Mouse (Mus musculus): ENCODE results near the gene Pdcd7. TPM values are rescaled to one million over a fixed set of nuclear protein-coding genes. Genes with fewer than 3 reads are reported as not detected.

The Pdcd7 gene
- total and polyA plus RNA-seq, 3 experiments: 22.8 to 34.5 TPM; not detected in 1

DNA sequence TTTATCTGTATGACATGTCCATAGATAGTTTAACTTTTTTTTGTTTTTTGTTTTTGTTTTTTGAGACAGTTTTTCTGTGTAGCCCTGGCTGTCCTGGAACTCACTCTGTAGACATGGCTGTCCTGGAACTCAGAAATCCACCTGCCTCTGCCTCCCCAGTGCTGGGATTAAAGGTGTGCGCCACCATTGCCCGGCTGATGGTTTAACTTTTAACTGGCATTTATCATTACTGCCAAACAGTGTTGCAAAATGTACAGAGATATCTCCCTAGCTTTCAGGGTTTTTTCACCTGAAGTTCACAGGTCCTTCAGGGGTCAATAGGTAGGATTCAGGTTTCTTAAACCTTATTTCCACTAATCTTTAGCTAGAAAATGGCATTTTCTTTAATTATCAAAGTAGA lies 48.8 kb upstream of the Pdcd7 start:
- TF ChIP-seq ELF1 (IDR thresholded peaks at IDR 0.05; ENCODE audit: low read depth, low read length): no peak
- TF ChIP-seq E2F4 (IDR thresholded peaks at IDR 0.05; ENCODE audit: borderline replicate concordance, low read depth, low read length): no peak
- TF ChIP-seq TAL1 (IDR thresholded peaks at IDR 0.05; ENCODE audit: low read length): no peak
- no peak for TF ChIP-seq BHLHE40 (IDR thresholded peaks at IDR 0.05; ENCODE audit: borderline replicate concordance, low read depth, low read length)
- no peak for TF ChIP-seq NRF1 (IDR thresholded peaks at IDR 0.05; ENCODE audit: insufficient read depth, low read depth, low read length, poor library complexity, severe bottlenecking)
- no peak for TF ChIP-seq POLR2A (IDR thresholded peaks at IDR 0.05; ENCODE audit: control insufficient read depth in 1 of 2, insufficient read depth in 1 of 2, low read depth in 1 of 2, low read length in 2 of 2, poor library complexity in 1 of 2)
- no peak for TF ChIP-seq RCOR1 (IDR thresholded peaks at IDR 0.05; ENCODE audit: low read depth, low read length)
- no peak for TF ChIP-seq USF2 (IDR thresholded peaks at IDR 0.05; ENCODE audit: borderline replicate concordance in 1 of 2, insufficient read depth in 1 of 2, low read depth in 1 of 2, low read length in 2 of 2)
- no peak for TF ChIP-seq MEF2A (IDR thresholded peaks at IDR 0.05; ENCODE audit: extremely low read depth, insufficient replicate concordance, low read depth, low read length, poor library complexity, severe bottlenecking)
- H3K4me1 ChIP-seq (ENCODE audit: control insufficient read depth in 1 of 2, insufficient read depth in 2 of 2, low read length in 2 of 2): peaks cover 9 to 14% of the 10 kb centered on the region in 2 experiments; a peak in 3 of 4 replicates
- H3K9me3 ChIP-seq (replicated peaks; ENCODE audit: insufficient read depth, low read length): no peaks in the 10 kb centered on the region
- H3K27ac ChIP-seq (ENCODE audit: control insufficient read depth, low read depth, low read length): no peak overlapping the region
- peaks cover 10 to 16% of the 10 kb centered on the region in 2 experiments for H3K36me3 ChIP-seq (ENCODE audit: control insufficient read depth in 1 of 2, insufficient read depth in 2 of 2, low read length in 2 of 2)
- DNase-seq (ENCODE audit: low read depth, low spot score): no peak
- H3K9ac ChIP-seq (ENCODE audit: control insufficient read depth, low read depth, low read length, poor library complexity, severe bottlenecking): no peak overlapping the region
- H3K79me2 ChIP-seq (ENCODE audit: control insufficient read depth, insufficient read depth, low read length, poor library complexity): peaks cover 16% of the 10 kb centered on the region
- H3K27me3 ChIP-seq (ENCODE audit: control insufficient read depth in 1 of 2, insufficient read depth in 2 of 2, low read length in 2 of 2): no peaks in the 10 kb centered on the region
- no peak overlapping the region for H3K4me3 ChIP-seq (ENCODE audit: control insufficient read depth in 1 of 2, insufficient read depth in 1 of 2, low read depth in 2 of 2, low read length in 2 of 2)

DNA sequence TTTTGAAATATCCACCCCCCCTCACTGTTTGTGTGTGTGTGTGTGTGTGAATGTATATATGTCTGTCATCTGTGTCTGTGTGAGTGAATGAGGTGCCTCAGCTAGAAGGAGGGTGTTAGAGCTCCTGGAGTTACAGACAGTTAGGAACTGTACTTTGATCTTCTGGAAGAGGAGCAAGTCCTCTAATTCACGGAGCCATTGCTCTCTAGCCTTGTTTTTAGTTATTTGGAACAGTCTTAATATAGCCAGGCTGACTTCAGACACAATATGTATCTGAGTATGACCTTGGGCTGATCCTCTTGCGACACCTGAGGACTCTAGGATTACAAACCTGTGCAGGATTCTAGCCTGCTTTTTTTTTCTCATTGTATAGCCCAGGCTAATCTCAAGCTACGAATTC lies 47.1 kb upstream of the Pdcd7 start:
- no peak overlapping the region for H3K4me3 ChIP-seq (ENCODE audit: control insufficient read depth in 1 of 2, insufficient read depth in 1 of 2, low read depth in 2 of 2, low read length in 2 of 2)
- peaks cover 16% of the 10 kb centered on the region for H3K79me2 ChIP-seq (ENCODE audit: control insufficient read depth, insufficient read depth, low read length, poor library complexity)
- TF ChIP-seq RCOR1 (IDR thresholded peaks at IDR 0.05; ENCODE audit: low read depth, low read length) (no peak), MXI1 (IDR thresholded peaks at IDR 0.05; ENCODE audit: low read depth, low read length) (no peak), POLR2AphosphoS5 (IDR thresholded peaks at IDR 0.05; ENCODE audit: borderline replicate concordance, low read depth, low read length) (no peak), MYB (IDR thresholded peaks at IDR 0.05; ENCODE audit: low read depth, low read length) (no peak), POLR2A (IDR thresholded peaks at IDR 0.05; ENCODE audit: control insufficient read depth in 1 of 2, insufficient read depth in 1 of 2, low read depth in 1 of 2, low read length in 2 of 2, poor library complexity in 1 of 2) (no peak)
- H3K36me3 ChIP-seq (ENCODE audit: control insufficient read depth in 1 of 2, insufficient read depth in 2 of 2, low read length in 2 of 2): peaks cover 10 to 16% of the 10 kb centered on the region in 2 experiments
- H3K27me3 ChIP-seq (ENCODE audit: control insufficient read depth in 1 of 2, insufficient read depth in 2 of 2, low read length in 2 of 2): no peaks in the 10 kb centered on the region
- 0 out of 4 replicates have a peak, but pooled peaks cover 3 to 5% of the 10 kb centered on the region in 2 experiments for H3K4me1 ChIP-seq (ENCODE audit: control insufficient read depth in 1 of 2, insufficient read depth in 2 of 2, low read length in 2 of 2)
- no peak for DNase-seq (ENCODE audit: low read depth, low spot score)
- no peaks in the 10 kb centered on the region for H3K9me3 ChIP-seq (replicated peaks; ENCODE audit: insufficient read depth, low read length)
- H3K27ac ChIP-seq (ENCODE audit: control insufficient read depth, low read depth, low read length): no peak overlapping the region
- no peak overlapping the region for H3K9ac ChIP-seq (ENCODE audit: control insufficient read depth, low read depth, low read length, poor library complexity, severe bottlenecking)

DNA sequence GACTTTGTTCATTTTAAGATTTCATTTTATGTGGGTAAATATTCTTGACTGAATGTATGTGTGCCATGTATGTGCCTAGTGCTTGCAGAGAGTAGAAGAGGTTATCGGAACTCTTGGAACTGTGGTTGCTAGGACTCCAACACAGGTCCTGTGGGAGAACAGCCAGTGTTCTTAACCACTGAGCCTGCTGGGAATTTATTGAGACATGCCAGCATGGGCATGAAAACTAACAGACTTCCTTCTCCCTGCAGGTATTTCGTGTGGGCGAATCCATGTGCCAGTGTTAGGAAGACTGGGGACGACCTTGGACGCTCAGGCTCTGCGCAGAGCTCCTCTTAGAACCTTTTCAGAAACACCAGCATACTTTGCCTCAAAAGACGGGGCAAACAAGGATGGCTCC lies 46.3 kb upstream of the Pdcd7 start:
- H3K9ac ChIP-seq (ENCODE audit: control insufficient read depth, low read depth, low read length, poor library complexity, severe bottlenecking): no peak overlapping the region
- peaks cover 10 to 20% of the 10 kb centered on the region in 2 experiments for H3K36me3 ChIP-seq (ENCODE audit: control insufficient read depth in 1 of 2, insufficient read depth in 2 of 2, low read length in 2 of 2)
- H3K4me1 ChIP-seq (ENCODE audit: control insufficient read depth in 1 of 2, insufficient read depth in 2 of 2, low read length in 2 of 2): 0 out of 4 replicates have a peak, but pooled peaks cover 3 to 5% of the 10 kb centered on the region in 2 experiments
- no peak overlapping the region for H3K27ac ChIP-seq (ENCODE audit: control insufficient read depth, low read depth, low read length)
- H3K79me2 ChIP-seq (ENCODE audit: control insufficient read depth, insufficient read depth, low read length, poor library complexity): peaks cover 11% of the 10 kb centered on the region
- TF ChIP-seq POLR2AphosphoS5 (IDR thresholded peaks at IDR 0.05; ENCODE audit: borderline replicate concordance, low read depth, low read length): no peak
- TF ChIP-seq BHLHE40 (IDR thresholded peaks at IDR 0.05; ENCODE audit: borderline replicate concordance, low read depth, low read length): no peak
- no peak for TF ChIP-seq RCOR1 (IDR thresholded peaks at IDR 0.05; ENCODE audit: low read depth, low read length)
- TF ChIP-seq ZNF384 (IDR thresholded peaks at IDR 0.05; ENCODE audit: low read depth, low read length): no peak
- TF ChIP-seq GABPA (IDR thresholded peaks at IDR 0.05; ENCODE audit: low read depth, low read length): no peak
- no peak for TF ChIP-seq UBTF (IDR thresholded peaks at IDR 0.05; ENCODE audit: borderline replicate concordance, insufficient read depth, low read depth, low read length)
- no peak for TF ChIP-seq MEF2A (IDR thresholded peaks at IDR 0.05; ENCODE audit: extremely low read depth, insufficient replicate concordance, low read depth, low read length, poor library complexity, severe bottlenecking)
- no peak for TF ChIP-seq ZKSCAN1 (IDR thresholded peaks at IDR 0.05; ENCODE audit: low read depth, low read length)
- TF ChIP-seq E2F4 (IDR thresholded peaks at IDR 0.05; ENCODE audit: borderline replicate concordance, low read depth, low read length): no peak
- no peak for TF ChIP-seq NELFE (IDR thresholded peaks at IDR 0.05; ENCODE audit: low read depth, low read length)
- TF ChIP-seq MAZ (IDR thresholded peaks at IDR 0.05; ENCODE audit: low read depth, low read length): no peak
- no peak for TF ChIP-seq TAL1 (IDR thresholded peaks at IDR 0.05; ENCODE audit: low read length)
- no peaks in the 10 kb centered on the region for H3K27me3 ChIP-seq (ENCODE audit: control insufficient read depth in 1 of 2, insufficient read depth in 2 of 2, low read length in 2 of 2)
- no peak for DNase-seq (ENCODE audit: low read depth, low spot score)
- H3K4me3 ChIP-seq (ENCODE audit: control insufficient read depth in 1 of 2, insufficient read depth in 1 of 2, low read depth in 2 of 2, low read length in 2 of 2): no peak overlapping the region
- no peaks in the 10 kb centered on the region for H3K9me3 ChIP-seq (replicated peaks; ENCODE audit: insufficient read depth, low read length)
